Mouse (Mus musculus) G1E (cell line): ENCODE measurements at regions not wholly inside any gene's neighbourhood (a gene's known extent, or its start where the extent isn't known, plus 50 kb on each side); places are given as distances from the start of the nearest gene placed in this dataset.

Source experiments
- ATAC-seq: 2 replicates; pipeline ENCODE4 v1.8.0; 2016; ENCODE audit warnings: mild to moderate bottlenecking; ENCODE audit not compliant: insufficient number of reproducible peaks, poor library complexity, low FRiP score, severe bottlenecking; ENCODE audit errors: extremely low read depth
- DNase-seq: peaks from one replicate; pipeline ENCODE4 v3.0.0; 2012; ENCODE audit warnings: low spot score
- H3K27me3 ChIP-seq: 2 replicates; pipeline ENCODE4 v1.6.1; 2012; ENCODE audit warnings: mild to moderate bottlenecking, low read length, inconsistent platforms; ENCODE audit not compliant: insufficient read depth
- H3K36me3 ChIP-seq: replicated peaks from 2 replicates; pipeline ENCODE3; 2012; ENCODE audit warnings: mild to moderate bottlenecking, inconsistent platforms
- H3K4me1 ChIP-seq: 2 replicates; pipeline ENCODE4 v1.6.1; 2012; ENCODE audit warnings: low read depth, low read length, inconsistent platforms, mixed read lengths; ENCODE audit not compliant: insufficient read depth
- H3K4me3 ChIP-seq: 2 replicates; pipeline ENCODE4 v1.5.1; 2012; ENCODE audit warnings: low read depth, mild to moderate bottlenecking, inconsistent platforms, low read length, moderate library complexity, mixed read lengths
- H3K9me3 ChIP-seq: replicated peaks from 2 replicates; pipeline ENCODE4 v1.6.1; 2012; ENCODE audit warnings: inconsistent platforms
- CTCF ChIP-seq: IDR thresholded peaks from 2 replicates; pipeline ENCODE4 v1.5.1; 2012; ENCODE audit warnings: low read depth, low read length, inconsistent platforms, mixed read lengths
- GATA1 ChIP-seq: IDR thresholded peaks from 2 replicates; pipeline ENCODE4 v1.6.1; 2012; ENCODE audit warnings: borderline replicate concordance, low read length, inconsistent platforms, mixed read lengths
- GATA2 ChIP-seq: IDR thresholded peaks from 2 replicates; pipeline ENCODE4 v1.6.1; 2012; ENCODE audit warnings: low read depth, low read length, inconsistent platforms, borderline replicate concordance
- POLR2AphosphoS5 ChIP-seq: IDR thresholded peaks from 2 replicates; pipeline ENCODE4 v1.6.1; 2012; ENCODE audit warnings: low read depth, low read length, inconsistent platforms; ENCODE audit not compliant: insufficient replicate concordance
- TAL1 ChIP-seq: conservative IDR thresholded peaks from 2 replicates; pipeline ENCODE4 v1.6.1; 2012; ENCODE audit warnings: low read depth, low read length, inconsistent platforms, mixed read lengths

- Histone ChIP-seq H3K4me3 (no peak overlapping the region), H3K36me3 (no peaks in the 10 kb centered on the region), H3K9me3 (no peaks in the 10 kb centered on the region), H3K27me3 (no peaks in the 10 kb centered on the region; the same call in 1 of the 2 replicates), H3K4me1 (peaks cover 26% of the 10 kb centered on the region)
- peak; percentile 17 for DNase-seq
- ATAC-seq: peak; percentile 94
- TF ChIP-seq TAL1 (peak; percentile 54; the same call in 1 of the 2 replicates), POLR2AphosphoS5 (no peak), GATA1 (no peak), CTCF (no peak)
These were observed 276.9 kb downstream of the Mex3b start for GRCm38 (mm10) chr7:83144018-83144417.

- H3K9me3 ChIP-seq: no peaks in the 10 kb centered on the region
- TF ChIP-seq POLR2AphosphoS5: no peak
- no peak for TF ChIP-seq CTCF
- no peak for TF ChIP-seq GATA1
- no peak for TF ChIP-seq GATA2
- no peak for TF ChIP-seq TAL1
- H3K27me3 ChIP-seq: no peaks in the 10 kb centered on the region
- H3K4me1 ChIP-seq: peaks cover 26% of the 10 kb centered on the region
- ATAC-seq (no peak), DNase-seq (no peak)
- no peak overlapping the region for H3K4me3 ChIP-seq
- no peaks in the 10 kb centered on the region for H3K36me3 ChIP-seq
These were observed 278.4 kb downstream of the Mex3b start for GRCm38 (mm10) chr7:83145551-83145950.

- TF ChIP-seq GATA2 (no peak), GATA1 (no peak), TAL1 (no peak), CTCF (no peak), POLR2AphosphoS5 (no peak)
- DNase-seq: no peak
- Histone ChIP-seq H3K27me3 (no peaks in the 10 kb centered on the region), H3K36me3 (no peaks in the 10 kb centered on the region), H3K9me3 (no peaks in the 10 kb centered on the region), H3K4me3 (no peak overlapping the region), H3K4me1 (no peaks in the 10 kb centered on the region)
- no peak for ATAC-seq
These were observed 294.1 kb downstream of the Mex3b start for GRCm38 (mm10) chr7:83161226-83161625.

GRCm38 (mm10) chr7:83162868-83163267 lies 295.7 kb downstream of the Mex3b start:
- ATAC-seq: no peak
- H3K4me3 ChIP-seq: no peak overlapping the region
- no peaks in the 10 kb centered on the region for H3K36me3 ChIP-seq
- TF ChIP-seq GATA2 (no peak), GATA1 (no peak), POLR2AphosphoS5 (no peak), TAL1 (no peak), CTCF (no peak)
- no peaks in the 10 kb centered on the region for H3K4me1 ChIP-seq
- no peak for DNase-seq
- no peaks in the 10 kb centered on the region for H3K27me3 ChIP-seq
- H3K9me3 ChIP-seq: no peaks in the 10 kb centered on the region

GRCm38 (mm10) chr7:83179403-83179802 lies 312.3 kb downstream of the Mex3b start:
- H3K4me3 ChIP-seq: no peak overlapping the region
- TF ChIP-seq POLR2AphosphoS5 (no peak), CTCF (no peak), GATA1 (no peak), TAL1 (no peak), GATA2 (no peak)
- no peaks in the 10 kb centered on the region for H3K9me3 ChIP-seq
- no peaks in the 10 kb centered on the region for H3K36me3 ChIP-seq
- 0 out of 2 replicates have a peak, but pooled peaks cover 2% of the 10 kb centered on the region for H3K27me3 ChIP-seq
- no peak for ATAC-seq
- H3K4me1 ChIP-seq: no peaks in the 10 kb centered on the region
- no peak for DNase-seq

- no peak for DNase-seq
- Histone ChIP-seq H3K4me3 (no peak overlapping the region), H3K9me3 (no peaks in the 10 kb centered on the region), H3K36me3 (no peaks in the 10 kb centered on the region), H3K27me3 (no peaks in the 10 kb centered on the region), H3K4me1 (no peaks in the 10 kb centered on the region)
- no peak for TF ChIP-seq TAL1
- TF ChIP-seq GATA2: no peak
- TF ChIP-seq CTCF: no peak
- TF ChIP-seq GATA1: no peak
- TF ChIP-seq POLR2AphosphoS5: no peak
- no peak for ATAC-seq
These were observed 319.2 kb downstream of the Mex3b start for GRCm38 (mm10) chr7:83186341-83186740.
